Mouse (Mus musculus) liver, adult 2 months (tissue): ENCODE results near the gene Dolk. TPM values are rescaled to one million over a fixed set of nuclear protein-coding genes. Genes with fewer than 3 reads are reported as not detected.
A peak's percentile ranks its signal among the peaks of the same experiment; 100 is the strongest.

Experiments
- DNase-seq: peaks from one replicate; pipeline ENCODE4 v3.0.0-alpha.2; 2011; ENCODE audit warnings: low read depth, low spot score; ENCODE audit errors: extremely low read depth
- H3K27ac ChIP-seq: fragments of 200-500 bp; replicated peaks from 2 replicates; pipeline ENCODE4 v1.5.1; 2012; ENCODE audit warnings: low read depth, mild to moderate bottlenecking, control low read depth, inconsistent platforms, low read length; ENCODE audit not compliant: insufficient read depth
- H3K27me3 ChIP-seq: fragments of 200-500 bp; 2 replicates; pipeline ENCODE4 v1.6.1; 2012; ENCODE audit warnings: mild to moderate bottlenecking, moderate library complexity, low read length, inconsistent platforms; ENCODE audit not compliant: control insufficient read depth, insufficient read depth
- H3K36me3 ChIP-seq: fragments of 200-500 bp; 2 replicates; pipeline ENCODE4 v1.6.1; 2012; ENCODE audit warnings: low read length, inconsistent platforms; ENCODE audit not compliant: control insufficient read depth, insufficient read depth
- H3K4me1 ChIP-seq: fragments of 200-500 bp; 2 replicates; pipeline ENCODE4 v1.6.1; 2011; ENCODE audit warnings: low read length; ENCODE audit not compliant: control insufficient read depth, insufficient read depth
- H3K4me3 ChIP-seq: fragments of 200-500 bp; 2 replicates; pipeline ENCODE4 v1.5.1; 2011; ENCODE audit warnings: low read depth, mild to moderate bottlenecking, control low read depth, low read length, moderate library complexity; ENCODE audit not compliant: insufficient read depth
- H3K79me2 ChIP-seq: fragments of 200-500 bp; 2 replicates; pipeline ENCODE4 v1.6.1; 2012; ENCODE audit warnings: inconsistent platforms, mild to moderate bottlenecking, low read length, moderate library complexity; ENCODE audit not compliant: control insufficient read depth, insufficient read depth
- H3K9ac ChIP-seq: fragments of 200-500 bp; 2 replicates; pipeline ENCODE4 v1.6.1; 2012; ENCODE audit warnings: low read depth, mild to moderate bottlenecking, control low read depth, inconsistent platforms, low read length
- CTCF ChIP-seq: fragments of 200-500 bp; IDR thresholded peaks from 2 replicates; pipeline ENCODE4 v1.5.1; 2011; ENCODE audit warnings: low read depth, low read length, control low read depth
- POLR2A ChIP-seq: fragments of 200-500 bp; IDR thresholded peaks from 2 replicates; pipeline ENCODE4 v1.6.1; 2011; ENCODE audit warnings: low read length, control low read depth; ENCODE audit not compliant: insufficient read depth; ENCODE audit errors: extremely low read depth
- WGBS: fragments of 180-500 bp; shearing (Covaris S2); methylation state at CpG from one replicate; pipeline ENCODE4 v1.1.7; 2018; 5-methylcytosine and 5-hydroxymethylcytosine counted together
- polyA plus RNA-seq: library from polyadenylated mRNA; depleted of rRNA; stranded (reverse); fragments of >200 nt; gene quantifications from 2 replicates; pipeline ENCODE4 v1.2.3, GENCODE M21; 2012
- total RNA-seq: library from RNA; depleted of rRNA; stranded (reverse); fragments of >200 nt; gene quantifications from 2 replicates; pipeline ENCODE4 v1.2.3, GENCODE M21; 2014

The Dolk gene
- total and polyA plus RNA-seq, 2 experiments: 12.2 to 20.6 TPM

DNA sequence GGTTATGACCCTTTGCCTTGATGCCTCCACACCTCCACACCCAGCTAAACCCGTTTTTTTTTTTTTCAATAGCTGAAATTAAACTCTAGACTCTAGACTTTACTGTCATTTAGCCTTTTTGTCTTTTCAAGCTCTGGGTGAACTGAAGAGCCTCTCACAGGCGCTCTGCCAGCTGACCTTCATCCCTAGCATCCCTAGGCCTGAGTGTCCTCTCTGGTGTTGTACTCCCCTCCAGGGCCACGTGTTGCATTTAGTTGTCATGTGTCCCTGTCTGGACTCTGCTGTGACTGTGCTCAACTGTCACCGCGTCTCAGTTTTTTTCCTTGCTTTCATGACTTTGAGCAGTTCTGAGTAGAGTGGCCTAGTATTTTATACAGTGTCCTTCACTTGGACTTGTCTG, 13.8 kb upstream of the Dolk start:
- Histone ChIP-seq H3K9ac (no peak overlapping the region), H3K36me3 (peaks cover 37% of the 10 kb centered on the region)
- DNase-seq: no peak

DNA sequence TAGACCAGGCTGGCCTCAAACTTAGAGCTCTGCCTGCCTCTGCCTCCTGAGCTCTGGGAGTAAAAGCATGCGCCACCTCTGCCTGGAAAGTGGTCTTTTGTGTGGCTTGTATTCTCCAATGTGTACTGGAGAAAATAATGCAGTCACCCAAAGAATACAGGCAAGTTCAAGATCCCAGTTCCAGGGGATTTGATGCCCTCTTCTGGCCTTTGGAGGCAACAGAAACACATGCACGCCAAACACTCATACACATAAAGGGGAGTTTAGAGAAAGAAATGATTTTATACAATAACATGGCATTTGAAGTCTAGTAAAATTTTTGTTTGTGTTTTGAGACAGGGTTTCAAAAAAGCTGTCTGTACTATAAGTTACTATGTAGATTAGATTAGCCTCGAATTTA, 13.4 kb upstream of the Dolk start:
- Histone ChIP-seq H3K79me2 (no peaks in the 10 kb centered on the region), H3K36me3 (peaks cover 33% of the 10 kb centered on the region), H3K27me3 (no peaks in the 10 kb centered on the region), H3K4me1 (no peaks in the 10 kb centered on the region), H3K27ac (no peak overlapping the region), H3K4me3 (no peak overlapping the region), H3K9ac (no peak overlapping the region)
- WGBS: 81% methylated on average over 3 of the region's 3 CpGs
- TF ChIP-seq POLR2A (no peak), CTCF (no peak)
- no peak for DNase-seq

More for the DNA sequence above, 13.8 kb upstream of the Dolk start:
- no peak for TF ChIP-seq CTCF
- TF ChIP-seq POLR2A: no peak
- 79% methylated on average over 5 of the region's 5 CpGs for WGBS
- no peaks in the 10 kb centered on the region for H3K27me3 ChIP-seq
- no peak overlapping the region for H3K4me3 ChIP-seq
- H3K79me2 ChIP-seq: no peaks in the 10 kb centered on the region
- no peaks in the 10 kb centered on the region for H3K4me1 ChIP-seq
- H3K27ac ChIP-seq: no peak overlapping the region

DNA sequence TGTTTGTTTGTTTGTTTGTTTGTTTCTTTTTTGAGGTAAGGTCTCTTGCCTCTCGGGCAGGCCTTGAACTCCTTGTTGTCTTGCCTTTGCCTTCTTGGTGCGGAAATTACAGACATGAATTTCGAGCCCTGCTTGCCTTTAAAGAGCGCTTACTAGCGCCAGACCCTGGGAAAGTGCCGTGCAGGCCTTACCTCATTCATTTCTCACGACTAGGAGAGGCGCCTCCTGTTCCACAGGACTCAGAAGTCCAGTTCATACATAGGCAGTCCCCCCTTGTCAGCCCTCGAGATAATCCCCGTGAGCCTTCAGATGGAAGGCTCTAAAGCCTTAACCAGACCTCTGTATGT, 866 bp upstream of the Dolk start:
- H3K4me3 ChIP-seq: peak overlapping the region; percentile 97
- no peaks in the 10 kb centered on the region for H3K36me3 ChIP-seq
- H3K9ac ChIP-seq: no peak overlapping the region; the same call in 1 of the 2 replicates
- H3K4me1 ChIP-seq: peaks cover 8% of the 10 kb centered on the region
- no peak overlapping the region for H3K27ac ChIP-seq
- no peaks in the 10 kb centered on the region for H3K27me3 ChIP-seq
- H3K79me2 ChIP-seq: peaks cover 26% of the 10 kb centered on the region; the same call in 1 of the 2 replicates
- DNase-seq: no peak
- WGBS: 4% methylated on average over 10 of the region's 10 CpGs
- no peak for TF ChIP-seq CTCF
- TF ChIP-seq POLR2A: no peak

GRCm38 (mm10) chr2:30285416-30286181, 535 bp downstream of the Dolk start:
- Histone ChIP-seq H3K27ac (peak overlapping the region; percentile 45), H3K27me3 (no peaks in the 10 kb centered on the region), H3K79me2 (peaks cover 24% of the 10 kb centered on the region; the same call in 1 of the 2 replicates), H3K9ac (peak overlapping the region; percentile 88), H3K4me3 (peak overlapping the region; percentile 97), H3K36me3 (no peaks in the 10 kb centered on the region), H3K4me1 (peaks cover 8% of the 10 kb centered on the region)
- no peak for DNase-seq
- WGBS: 4% methylated on average over 38 of the region's 38 CpGs
- no peak for TF ChIP-seq CTCF
- no peak for TF ChIP-seq POLR2A

DNA sequence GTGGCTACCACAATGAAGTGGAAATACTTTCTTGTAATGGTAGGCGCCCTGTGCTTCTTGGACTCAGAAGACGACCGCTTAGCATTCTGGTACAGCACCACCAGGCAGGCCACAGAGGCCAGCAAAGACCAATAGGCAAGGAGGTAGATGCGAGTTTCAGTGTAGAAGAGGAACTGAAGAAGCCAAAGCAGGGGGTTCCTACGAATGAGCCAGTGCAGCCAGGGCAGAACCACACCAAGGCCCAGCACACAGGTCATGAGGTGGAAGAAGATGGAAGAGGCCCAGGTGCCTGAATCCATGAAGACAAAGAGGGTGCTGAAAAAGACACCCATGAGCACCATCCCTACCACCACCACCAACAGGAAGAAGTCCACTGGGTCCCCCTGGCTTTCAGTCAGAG, 1.1 kb downstream of the Dolk start:
- H3K27me3 ChIP-seq: no peaks in the 10 kb centered on the region
- peaks cover 18% of the 10 kb centered on the region; the same call in 1 of the 2 replicates for H3K79me2 ChIP-seq
- H3K36me3 ChIP-seq: no peaks in the 10 kb centered on the region
- no peak for DNase-seq
- H3K4me3 ChIP-seq: no peak overlapping the region
- no peak overlapping the region for H3K27ac ChIP-seq
- peaks cover 8% of the 10 kb centered on the region for H3K4me1 ChIP-seq
- no peak overlapping the region for H3K9ac ChIP-seq
- no peak for TF ChIP-seq CTCF
- TF ChIP-seq POLR2A: no peak
- WGBS: 93% methylated on average over 5 of the region's 5 CpGs

DNA sequence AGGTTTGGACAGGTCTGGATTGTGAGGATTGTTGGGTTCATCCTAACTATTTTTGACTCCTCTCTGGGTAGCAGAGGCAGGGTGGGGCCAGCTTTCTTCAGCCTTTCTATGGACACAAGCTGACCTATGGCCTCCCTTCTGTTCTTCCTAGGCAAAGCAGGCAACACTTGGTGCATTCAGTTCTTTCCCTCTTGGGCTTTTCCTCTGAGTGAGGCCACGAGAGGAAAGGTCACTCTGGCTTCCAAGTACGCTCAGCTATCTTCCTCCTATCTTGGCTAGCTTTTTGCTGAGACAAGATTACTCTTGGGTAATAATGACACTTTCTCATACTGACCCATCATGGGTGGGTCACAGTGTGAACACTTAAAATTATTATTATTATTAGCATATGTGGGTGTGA, 2.9 kb downstream of the Dolk start:
- no peak for DNase-seq
- no peak overlapping the region for H3K27ac ChIP-seq
- no peak overlapping the region for H3K9ac ChIP-seq
- H3K4me1 ChIP-seq: peaks cover 8% of the 10 kb centered on the region
- H3K4me3 ChIP-seq: no peak overlapping the region
- H3K79me2 ChIP-seq: peaks cover 16% of the 10 kb centered on the region; the same call in 1 of the 2 replicates
- peaks cover 2% of the 10 kb centered on the region; the same call in 1 of the 2 replicates for H3K36me3 ChIP-seq
- TF ChIP-seq CTCF: no peak
- TF ChIP-seq POLR2A: no peak
- no peaks in the 10 kb centered on the region for H3K27me3 ChIP-seq
- 70% methylated on average over 2 of the region's 2 CpGs for WGBS
